Mouse (Mus musculus) testis, adult 2 months (tissue): ENCODE data around the gene 1700113H08Rik. TPM values are rescaled to one million over a fixed set of nuclear protein-coding genes. Genes with fewer than 3 reads are reported as not detected.

ENCODE experiments used
- H3K27ac ChIP-seq: fragments of 200-500 bp; 2 replicates; pipeline ENCODE4 v1.5.1; 2012; ENCODE audit warnings: low read depth, low read length; ENCODE audit not compliant: control insufficient read depth, insufficient read depth
- H3K27me3 ChIP-seq: fragments of 200-500 bp; 2 replicates; pipeline ENCODE4 v1.6.1; 2012; ENCODE audit warnings: mild to moderate bottlenecking, low read length, moderate library complexity; ENCODE audit not compliant: control insufficient read depth, insufficient read depth
- H3K36me3 ChIP-seq: fragments of 200-500 bp; 2 replicates; pipeline ENCODE4 v1.6.1; 2012; ENCODE audit warnings: mild to moderate bottlenecking, low read length; ENCODE audit not compliant: control insufficient read depth, insufficient read depth
- H3K4me1 ChIP-seq: fragments of 200-500 bp; 2 replicates; pipeline ENCODE4 v1.6.1; 2012; ENCODE audit warnings: low read length; ENCODE audit not compliant: control insufficient read depth, insufficient read depth
- H3K4me3 ChIP-seq: fragments of 200-500 bp; 2 replicates; pipeline ENCODE4 v1.5.1; 2012; ENCODE audit warnings: low read depth, mild to moderate bottlenecking, low read length, moderate library complexity, mixed read lengths; ENCODE audit not compliant: control insufficient read depth
- CTCF ChIP-seq: fragments of 200-500 bp; IDR thresholded peaks from 2 replicates; pipeline ENCODE4 v1.5.1; 2012; ENCODE audit warnings: low read depth, mild to moderate bottlenecking, inconsistent platforms, low read length, moderate library complexity; ENCODE audit not compliant: control insufficient read depth, insufficient read depth, insufficient replicate concordance
- POLR2A ChIP-seq: fragments of 200-500 bp; IDR thresholded peaks from 2 replicates; pipeline ENCODE4 v1.6.1; 2012; ENCODE audit warnings: low read depth, mild to moderate bottlenecking, inconsistent platforms, low read length, moderate library complexity; ENCODE audit not compliant: control insufficient read depth
- polyA plus RNA-seq: library from polyadenylated mRNA; depleted of rRNA; stranded (reverse); fragments of >200 nt; gene quantifications from 2 replicates; pipeline ENCODE4 v1.2.3, GENCODE M21; 2012

The 1700113H08Rik gene
- polyA plus RNA-seq, 1 experiment: 201 TPM

DNA sequence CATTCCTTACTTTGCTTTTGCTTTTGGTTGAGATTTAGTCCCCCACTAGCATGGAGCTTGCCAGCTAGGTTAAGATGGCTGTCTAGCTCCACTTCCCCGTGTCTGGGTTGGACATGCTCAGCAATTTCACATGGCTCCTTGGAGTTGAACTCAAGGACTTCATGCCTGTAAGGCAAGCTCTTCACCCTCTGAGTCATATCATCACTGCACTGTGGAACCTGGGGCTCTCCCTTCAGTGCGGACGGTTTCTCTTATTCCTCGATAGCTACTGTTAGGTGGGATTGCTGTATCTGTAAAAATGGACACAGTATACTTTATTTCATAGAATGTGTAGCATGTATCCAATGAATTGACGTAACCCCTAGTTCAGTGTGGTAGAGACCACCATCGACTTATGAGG, 93.2 kb downstream of the 1700113H08Rik start:
- no peaks in the 10 kb centered on the region for H3K36me3 ChIP-seq
- TF ChIP-seq CTCF: no peak
- no peak for TF ChIP-seq POLR2A
- H3K4me1 ChIP-seq: no peaks in the 10 kb centered on the region
- H3K27ac ChIP-seq: no peak overlapping the region
- H3K27me3 ChIP-seq: no peaks in the 10 kb centered on the region
- no peak overlapping the region for H3K4me3 ChIP-seq

GRCm38 (mm10) chr10:87153731-87154505, 96.1 kb downstream of the 1700113H08Rik start:
- H3K4me3 ChIP-seq: no peak overlapping the region
- no peak overlapping the region for H3K27ac ChIP-seq
- TF ChIP-seq POLR2A (no peak), CTCF (no peak)
- no peaks in the 10 kb centered on the region for H3K4me1 ChIP-seq
- H3K36me3 ChIP-seq: no peaks in the 10 kb centered on the region
- no peaks in the 10 kb centered on the region for H3K27me3 ChIP-seq

DNA sequence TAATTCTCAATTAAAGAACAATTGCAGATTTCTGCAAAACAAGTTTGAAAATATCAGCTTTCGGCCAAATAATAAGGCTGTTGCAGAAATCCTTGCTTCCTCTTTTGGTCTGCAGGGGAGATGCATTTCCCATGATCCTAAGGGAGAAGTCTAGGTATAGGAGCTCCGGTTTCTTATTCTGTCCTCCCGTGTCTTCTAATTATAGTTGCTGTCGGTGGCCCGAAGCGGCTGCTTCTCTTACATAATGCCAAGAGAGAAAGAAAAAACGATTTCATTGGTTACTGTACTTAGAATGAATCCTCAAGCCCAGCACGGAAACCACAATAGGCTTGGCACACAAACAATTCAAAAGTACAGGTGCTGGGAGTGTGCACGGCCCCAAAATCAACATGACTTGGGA, 101.9 kb downstream of the 1700113H08Rik start:
- H3K36me3 ChIP-seq: no peaks in the 10 kb centered on the region
- H3K4me1 ChIP-seq: no peaks in the 10 kb centered on the region
- TF ChIP-seq POLR2A (no peak), CTCF (no peak)
- no peaks in the 10 kb centered on the region for H3K27me3 ChIP-seq
- H3K4me3 ChIP-seq: no peak overlapping the region
- no peak overlapping the region for H3K27ac ChIP-seq

DNA sequence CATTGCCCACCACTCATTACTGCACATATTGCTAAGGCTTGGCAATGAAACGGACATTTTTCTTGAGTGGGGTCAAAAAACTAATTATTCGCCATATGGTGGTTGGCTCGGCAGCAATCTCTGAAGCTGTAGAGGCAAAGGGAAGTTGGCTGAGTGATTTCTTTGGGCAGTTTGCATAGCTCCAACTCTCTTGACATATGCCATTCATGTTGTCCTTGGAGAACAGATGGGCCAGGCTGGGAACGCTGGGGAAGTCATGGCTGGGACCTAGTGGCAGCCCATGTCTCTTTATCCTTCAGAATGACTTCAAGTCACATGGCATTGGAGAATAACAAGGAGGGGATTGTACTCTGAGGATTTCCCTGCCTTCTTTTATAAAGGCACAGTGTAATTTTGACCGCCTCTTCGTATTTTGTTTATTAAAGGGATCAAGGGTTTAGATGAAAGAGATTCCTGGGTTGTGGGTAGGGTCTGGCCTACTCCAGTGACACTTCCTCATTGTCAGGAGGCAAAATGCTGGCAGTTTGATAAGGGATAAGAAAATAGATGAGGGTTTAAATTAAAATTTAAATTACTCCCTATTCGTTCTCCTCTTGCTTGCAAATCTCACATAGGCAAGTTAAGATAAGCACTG, 138.4 kb downstream of the 1700113H08Rik start:
- Histone ChIP-seq H3K4me3 (no peak overlapping the region), H3K27ac (no peak overlapping the region), H3K4me1 (no peaks in the 10 kb centered on the region), H3K36me3 (no peaks in the 10 kb centered on the region), H3K27me3 (no peaks in the 10 kb centered on the region)
- no peak for TF ChIP-seq POLR2A
- no peak for TF ChIP-seq CTCF

DNA sequence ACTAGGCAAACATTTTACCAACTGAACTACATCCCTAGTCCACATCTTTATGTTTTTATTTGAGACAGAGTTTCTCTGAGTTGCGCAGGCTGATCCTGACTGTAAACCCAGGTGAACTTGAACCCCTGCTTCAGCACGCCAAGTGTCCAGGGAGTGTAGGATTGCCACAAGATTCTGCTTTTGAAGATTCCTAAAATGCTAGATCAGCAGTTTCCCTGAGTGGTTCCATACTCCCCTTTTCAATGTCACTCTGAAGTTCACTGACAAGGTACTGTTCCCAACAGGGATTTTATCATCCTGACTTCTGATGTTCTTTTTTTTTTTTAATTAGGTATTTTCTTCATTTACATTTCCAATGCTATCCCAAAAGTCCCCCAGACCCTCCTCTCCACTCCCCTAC, 140.9 kb downstream of the 1700113H08Rik start:
- Histone ChIP-seq H3K36me3 (no peaks in the 10 kb centered on the region), H3K27me3 (no peaks in the 10 kb centered on the region), H3K4me3 (no peak overlapping the region), H3K27ac (no peak overlapping the region), H3K4me1 (no peaks in the 10 kb centered on the region)
- TF ChIP-seq POLR2A (no peak), CTCF (no peak)

DNA sequence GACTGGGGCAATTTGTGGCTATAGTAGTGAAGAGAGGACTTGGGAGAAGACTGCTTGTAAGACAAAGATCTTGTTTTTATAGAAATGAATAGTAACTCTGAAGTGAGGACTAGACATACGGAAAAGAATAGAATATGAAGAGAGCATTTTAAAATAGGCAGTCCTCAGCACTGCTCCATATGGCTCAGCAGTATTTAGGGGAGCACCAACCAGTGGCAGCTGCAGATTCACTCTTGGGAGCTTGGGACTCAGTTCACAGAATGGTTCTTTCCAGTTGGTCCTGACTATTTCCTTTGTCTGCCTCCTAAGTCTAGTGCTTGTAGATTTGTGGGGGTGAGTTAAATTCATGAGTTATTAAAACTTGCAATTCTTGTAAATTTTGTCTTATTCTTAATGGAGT, 151.6 kb downstream of the 1700113H08Rik start:
- H3K36me3 ChIP-seq: no peaks in the 10 kb centered on the region
- TF ChIP-seq POLR2A (no peak), CTCF (no peak)
- no peaks in the 10 kb centered on the region for H3K4me1 ChIP-seq
- no peak overlapping the region for H3K4me3 ChIP-seq
- no peaks in the 10 kb centered on the region for H3K27me3 ChIP-seq
- no peak overlapping the region for H3K27ac ChIP-seq

DNA sequence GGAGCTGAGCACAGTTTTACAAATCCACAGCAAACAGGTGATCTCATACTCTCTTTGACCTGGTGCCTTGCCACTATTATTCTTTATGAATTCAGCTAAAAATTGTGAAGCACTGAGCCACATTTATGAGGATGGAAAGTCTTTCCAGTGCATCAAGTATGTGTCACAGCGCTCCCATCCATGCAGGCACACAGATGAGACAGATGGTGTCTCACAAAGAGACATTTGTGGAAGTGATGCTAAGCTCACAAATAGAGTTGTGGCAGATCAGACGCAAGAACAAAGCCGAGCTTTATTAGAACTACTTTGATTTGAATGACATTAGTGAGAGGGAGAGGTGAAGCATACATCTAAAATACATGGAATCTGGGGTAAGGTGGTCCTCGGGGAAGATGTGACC, 153.2 kb downstream of the 1700113H08Rik start:
- H3K27me3 ChIP-seq: no peaks in the 10 kb centered on the region
- H3K36me3 ChIP-seq: no peaks in the 10 kb centered on the region
- no peaks in the 10 kb centered on the region for H3K4me1 ChIP-seq
- H3K4me3 ChIP-seq: no peak overlapping the region
- no peak overlapping the region for H3K27ac ChIP-seq
- TF ChIP-seq CTCF: no peak

DNA sequence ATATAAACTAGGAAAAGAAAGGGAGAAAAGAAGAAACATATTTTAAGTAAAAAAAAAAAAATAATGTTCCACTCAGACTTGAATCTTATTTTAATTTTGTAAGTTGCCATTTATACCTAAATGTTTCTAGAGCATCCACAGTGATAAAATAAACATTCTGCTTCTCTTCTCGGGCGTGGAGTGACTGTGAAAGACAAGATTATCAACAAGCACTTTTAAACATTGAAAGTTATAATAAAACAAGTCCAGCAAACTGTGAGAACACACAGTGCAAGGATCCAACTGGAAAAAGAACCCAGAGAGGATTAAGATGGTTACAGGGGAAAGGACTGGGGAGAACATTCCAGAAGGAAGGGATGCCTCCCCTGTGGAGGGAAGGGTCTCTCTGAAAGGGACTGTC, 155.0 kb downstream of the 1700113H08Rik start:
- no peak overlapping the region for H3K4me3 ChIP-seq
- no peak overlapping the region for H3K27ac ChIP-seq
- no peaks in the 10 kb centered on the region for H3K4me1 ChIP-seq
- TF ChIP-seq CTCF: no peak
- TF ChIP-seq POLR2A: no peak
- no peaks in the 10 kb centered on the region for H3K36me3 ChIP-seq
- no peaks in the 10 kb centered on the region for H3K27me3 ChIP-seq
